ENCODE assay signal across 26 mouse cellular contexts in the genomic region with DNA sequence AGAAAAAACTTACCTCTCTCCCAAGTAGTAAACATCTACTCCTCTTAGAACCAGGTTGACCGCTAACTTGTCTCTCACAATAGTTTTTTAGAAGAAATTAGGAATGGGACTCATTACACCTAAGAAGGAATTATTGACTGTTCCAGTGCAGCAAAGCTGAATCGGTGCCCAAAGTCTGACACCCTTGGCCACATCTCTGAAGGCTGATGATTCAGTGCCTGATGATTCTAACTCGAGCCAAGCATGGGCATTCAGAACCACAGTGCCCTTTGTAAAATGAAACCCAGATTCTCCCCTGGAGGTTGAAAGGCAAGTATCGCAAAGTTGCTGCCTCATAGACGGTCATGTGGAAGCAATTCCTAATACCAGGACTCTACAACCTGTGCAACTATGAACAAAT. TPM values are rescaled to one million over a fixed set of nuclear protein-coding genes. Genes with fewer than 3 reads are reported as not detected.
"Had no signal": no experiment of that assay in that cellular context is flagged by ENCODE, and none has a peak within 500 bp of the region (broad histone marks: within the 10 kb centered on the region; RNA-seq: fewer than 3 reads in every experiment).

No protein-coding gene starts in this region.

- DNase-seq: kidney, postnatal 25 days; layer of hippocampus, adult 9-11 months; layer of hippocampus, postnatal 36 days; liver, embryonic 13.5 days; lung, adult 2 months; lung, postnatal 14 days; lung, postnatal 4 days; midbrain, embryonic 14.5 days; retina, postnatal 1 day; right cerebral cortex, postnatal 25 days; spleen, adult 18-20 months; thymus, adult 18-20 months; thymus, postnatal 4 days had no signal

- H3K4me3 ChIP-seq: layer of hippocampus, adult 2 months; left cerebral cortex, adult 2 months; liver, embryonic 13.5 days; neural tube, embryonic 12.5 days; neural tube, embryonic 15.5 days; stomach, embryonic 15.5 days had no signal

- H3K36me3 ChIP-seq: liver, embryonic 13.5 days; neural tube, embryonic 12.5 days; neural tube, embryonic 15.5 days; stomach, embryonic 15.5 days had no signal

- H3K9me3 ChIP-seq: liver, embryonic 13.5 days; neural tube, embryonic 12.5 days; neural tube, embryonic 15.5 days; stomach, embryonic 15.5 days had no signal

- H3K27me3 ChIP-seq: liver, embryonic 13.5 days; neural tube, embryonic 12.5 days; neural tube, embryonic 15.5 days; stomach, embryonic 15.5 days had no signal

- H3K4me2 ChIP-seq: liver, embryonic 13.5 days; midbrain, embryonic 11.5 days; neural tube, embryonic 12.5 days; neural tube, embryonic 15.5 days; stomach, embryonic 15.5 days had no signal

- H3K9ac ChIP-seq: liver, embryonic 13.5 days; neural tube, embryonic 12.5 days; neural tube, embryonic 15.5 days; stomach, embryonic 15.5 days had no signal

- H3K27ac ChIP-seq: kidney, postnatal 0 days; layer of hippocampus, adult 2 months; left cerebral cortex, adult 2 months; liver, embryonic 13.5 days; neural tube, embryonic 12.5 days; neural tube, embryonic 15.5 days; stomach, embryonic 15.5 days had no signal

- H3K4me1 ChIP-seq: liver, embryonic 13.5 days; neural tube, embryonic 12.5 days; neural tube, embryonic 15.5 days; stomach, embryonic 15.5 days had no signal

RNA-seq across cellular contexts. Expression of gene Cntnap5a, which starts 58.0 kb away (rescaled TPM):
- total RNA-seq: liver, adult 2 months; megakaryocyte progenitor cell, adult 5-6 weeks; megakaryocyte-erythroid progenitor cell, adult 5-6 weeks had no signal
- polyA plus RNA-seq: kidney, postnatal 0 days; limb, embryonic 11.5 days; liver, adult 2 months; liver, embryonic 13.5 days; liver, embryonic 16.5 days; lung, adult 2 months; lung, embryonic 16.5 days had no signal
